Mouse (Mus musculus) midbrain, embryonic 10.5 days (tissue): ENCODE results near the gene Hipk3. TPM values are rescaled to one million over a fixed set of nuclear protein-coding genes. Genes with fewer than 3 reads are reported as not detected.

ENCODE experiments used
- DNase-seq: peaks from one replicate; pipeline ENCODE4 v3.0.0-alpha.2; 2017; ENCODE audit warnings: low spot score
- H3K27ac ChIP-seq: fragments of 300-500 bp; sonication (generic); replicated peaks from 2 replicates; pipeline ENCODE4 v1.5.1; 2016; ENCODE audit warnings: mild to moderate bottlenecking
- H3K27me3 ChIP-seq: fragments of 300-500 bp; sonication (generic); 2 replicates; pipeline ENCODE4 v1.6.1; 2016; ENCODE audit warnings: low read depth, mild to moderate bottlenecking; ENCODE audit not compliant: poor library complexity, severe bottlenecking
- H3K36me3 ChIP-seq: fragments of 300-500 bp; sonication (generic); 2 replicates; pipeline ENCODE4 v1.6.1; 2016; ENCODE audit warnings: mild to moderate bottlenecking, moderate library complexity
- H3K4me1 ChIP-seq: fragments of 300-500 bp; sonication (generic); 2 replicates; pipeline ENCODE4 v1.6.1; 2016
- H3K4me3 ChIP-seq: fragments of 300-500 bp; sonication (generic); 2 replicates; pipeline ENCODE4 v1.5.1; 2016; ENCODE audit warnings: mild to moderate bottlenecking, moderate library complexity
- H3K9me3 ChIP-seq: fragments of 300-500 bp; sonication (generic); replicated peaks from 2 replicates; pipeline ENCODE4 v1.6.1; 2016; ENCODE audit warnings: mild to moderate bottlenecking
- WGBS: fragments of 180-500 bp; shearing (Covaris S2); methylation state at CpG from one replicate; pipeline ENCODE4 v1.1.7; 2016; 5-methylcytosine and 5-hydroxymethylcytosine counted together
- polyA plus RNA-seq: library from polyadenylated mRNA; unstranded; fragments of >200 nt; fragmentation: Nextera tagmentation; extraction: Ambion mirVana; gene quantifications from 2 replicates; pipeline ENCODE4 v1.2.1, GENCODE M21; 2016

Hipk3 gene
- polyA plus RNA-seq, 1 experiment from 2014 or later = 6.2 TPM

- no peaks in the 10 kb centered on the region for H3K4me1 ChIP-seq
- no peaks in the 10 kb centered on the region for H3K27me3 ChIP-seq
- H3K27ac ChIP-seq = no peak overlapping the region
- no peaks in the 10 kb centered on the region for H3K9me3 ChIP-seq
- WGBS = 90% methylated on average over 9 of the region's 9 CpGs
- H3K36me3 ChIP-seq = peaks cover 12% of the 10 kb centered on the region
- DNase-seq = no peak
- H3K4me3 ChIP-seq = no peak overlapping the region
Observed at GRCm38 (mm10) chr2:104466908-104467616, 27.2 kb downstream of the Hipk3 start.

DNA sequence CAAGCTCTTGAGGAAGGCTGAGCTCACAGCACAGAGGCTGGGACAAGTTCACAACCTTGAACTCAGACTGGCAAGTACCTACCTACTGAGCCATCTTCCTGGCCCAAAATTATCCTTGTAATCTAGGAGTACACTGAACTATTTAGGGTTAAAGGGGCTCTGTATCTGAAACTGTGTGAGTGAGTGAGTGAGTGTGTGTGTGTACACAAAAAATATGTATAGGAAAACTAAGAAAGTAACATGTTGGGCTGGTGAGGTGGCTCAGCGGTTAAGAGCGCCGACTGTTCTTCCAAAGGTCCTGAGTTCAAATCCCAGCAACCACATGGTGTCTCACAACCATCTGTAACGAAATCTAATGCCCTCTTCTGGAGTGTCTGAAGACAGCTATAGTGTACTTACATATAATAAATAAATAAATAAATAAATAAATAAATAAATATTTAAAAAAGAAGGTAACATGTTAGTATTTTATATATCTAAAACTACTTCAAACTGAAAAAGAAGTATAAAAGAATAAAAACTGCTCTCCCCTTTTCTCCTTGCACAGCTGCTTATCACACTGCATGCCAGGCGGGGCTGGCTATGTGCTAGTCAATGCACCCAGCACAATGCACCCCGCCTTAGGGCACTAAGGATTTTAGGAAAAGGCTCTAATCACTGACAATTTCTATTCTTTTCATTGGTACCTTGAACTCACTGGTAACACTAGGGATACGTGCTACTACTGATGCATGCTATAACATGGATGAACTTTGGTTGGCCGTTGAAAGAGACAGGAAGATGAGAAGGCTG, 28.4 kb downstream of the Hipk3 start:
- WGBS = 96% methylated on average over 8 of the region's 8 CpGs
- no peaks in the 10 kb centered on the region for H3K27me3 ChIP-seq
- no peak overlapping the region for H3K27ac ChIP-seq
- no peaks in the 10 kb centered on the region for H3K9me3 ChIP-seq
- H3K36me3 ChIP-seq = 0 out of 2 replicates have a peak, but pooled peaks cover 4% of the 10 kb centered on the region
- no peaks in the 10 kb centered on the region for H3K4me1 ChIP-seq
- DNase-seq = no peak
- H3K4me3 ChIP-seq = no peak overlapping the region

DNA sequence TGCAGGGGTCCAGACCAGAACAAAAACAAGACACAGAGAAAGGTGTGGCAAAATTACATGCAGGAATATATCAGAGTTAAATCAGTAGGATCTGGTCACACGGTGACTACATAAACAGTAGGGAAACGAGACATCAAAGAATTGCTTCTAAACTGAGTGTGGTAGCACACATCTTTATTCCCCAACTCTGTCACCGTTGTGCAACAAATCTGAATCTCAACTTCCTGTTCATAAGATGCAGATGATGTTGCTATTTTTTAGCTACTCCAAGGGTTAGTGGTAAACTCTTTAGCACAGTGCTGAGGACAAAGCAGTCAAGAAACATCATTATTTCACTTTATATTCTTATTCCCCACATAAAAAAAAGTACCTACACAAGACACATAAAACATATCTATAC, 34.2 kb downstream of the Hipk3 start:
- H3K9me3 ChIP-seq = no peaks in the 10 kb centered on the region
- no peak overlapping the region for H3K27ac ChIP-seq
- no peak for DNase-seq
- H3K4me3 ChIP-seq = no peak overlapping the region
- H3K36me3 ChIP-seq = no peaks in the 10 kb centered on the region
- H3K4me1 ChIP-seq = peaks cover 10% of the 10 kb centered on the region
- 86% methylated on average over 3 of the region's 3 CpGs for whole genome bisulfite sequencing
- H3K27me3 ChIP-seq = no peaks in the 10 kb centered on the region

DNA sequence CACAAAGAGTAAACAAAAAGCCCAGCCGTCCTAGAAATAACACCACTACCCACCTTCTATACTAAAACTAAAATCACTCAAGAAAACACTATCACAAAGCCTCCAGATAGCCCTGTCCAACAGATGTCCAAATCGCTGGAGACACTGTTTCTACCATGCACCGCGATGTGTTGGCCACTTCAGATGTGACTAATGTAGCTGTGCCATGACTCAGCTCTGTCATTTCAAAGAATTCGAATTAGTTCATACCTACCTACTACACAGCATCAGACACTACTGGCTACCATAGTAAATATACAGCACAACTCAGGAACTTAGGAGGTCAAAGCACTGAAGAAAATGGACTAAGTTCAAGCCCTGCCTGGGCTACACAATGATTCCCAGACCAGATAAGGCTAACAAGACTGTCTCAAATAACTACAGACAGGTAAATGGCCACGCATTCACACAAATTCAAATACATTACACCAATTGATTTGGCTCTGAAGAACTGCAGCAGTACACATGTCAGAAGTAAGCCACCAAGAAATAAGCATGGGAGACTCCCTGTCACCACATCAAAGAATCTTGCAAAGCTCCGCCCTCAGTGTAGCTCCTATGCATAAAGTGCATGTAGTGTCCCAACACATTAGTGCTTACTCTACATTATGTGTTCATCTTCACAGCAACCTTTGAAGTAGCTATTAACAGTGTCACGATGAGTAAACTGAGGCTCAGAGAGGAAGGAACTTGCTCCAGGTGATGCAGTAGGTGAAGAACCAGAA, 35.5 kb downstream of the Hipk3 start:
- H3K27me3 ChIP-seq = no peaks in the 10 kb centered on the region
- 90% methylated on average over 8 of the region's 8 CpGs for WGBS
- H3K4me3 ChIP-seq = no peak overlapping the region
- no peaks in the 10 kb centered on the region for H3K36me3 ChIP-seq
- peaks cover 10% of the 10 kb centered on the region for H3K4me1 ChIP-seq
- H3K27ac ChIP-seq = no peak overlapping the region
- H3K9me3 ChIP-seq = no peaks in the 10 kb centered on the region
- no peak for DNase-seq

DNA sequence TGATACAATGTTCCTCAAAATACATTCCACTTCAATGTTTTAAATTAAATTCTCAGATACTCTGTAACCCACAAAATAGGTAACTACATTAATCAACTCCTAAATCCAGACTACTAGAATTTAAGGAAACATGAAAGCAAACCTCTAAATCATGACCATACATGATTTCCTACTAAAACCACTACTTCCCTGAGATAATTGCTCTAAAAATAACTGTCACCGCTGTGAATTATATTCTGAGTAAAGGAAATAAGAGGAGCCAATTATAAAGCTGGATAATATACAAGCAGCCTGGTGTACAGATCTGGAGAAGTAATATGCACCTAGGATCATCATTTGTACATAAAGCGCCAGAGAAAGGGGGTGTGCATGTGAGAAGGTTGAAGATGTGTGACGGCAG, 37.1 kb downstream of the Hipk3 start:
- Histone ChIP-seq H3K4me1 (peaks cover 10% of the 10 kb centered on the region), H3K9me3 (no peaks in the 10 kb centered on the region), H3K4me3 (no peak overlapping the region), H3K36me3 (no peaks in the 10 kb centered on the region), H3K27me3 (no peaks in the 10 kb centered on the region), H3K27ac (no peak overlapping the region)
- WGBS = 90% methylated on average over 3 of the region's 3 CpGs
- no peak for DNase-seq

- H3K27me3 ChIP-seq = no peaks in the 10 kb centered on the region
- H3K27ac ChIP-seq = no peak overlapping the region
- no peaks in the 10 kb centered on the region for H3K36me3 ChIP-seq
- H3K4me3 ChIP-seq = no peak overlapping the region
- peaks cover 6% of the 10 kb centered on the region for H3K4me1 ChIP-seq
- H3K9me3 ChIP-seq = no peaks in the 10 kb centered on the region
- 82% methylated on average over 3 of the region's 3 CpGs for WGBS
- DNase-seq = no peak
Observed at GRCm38 (mm10) chr2:104450685-104451084, 43.6 kb downstream of the Hipk3 start.

DNA sequence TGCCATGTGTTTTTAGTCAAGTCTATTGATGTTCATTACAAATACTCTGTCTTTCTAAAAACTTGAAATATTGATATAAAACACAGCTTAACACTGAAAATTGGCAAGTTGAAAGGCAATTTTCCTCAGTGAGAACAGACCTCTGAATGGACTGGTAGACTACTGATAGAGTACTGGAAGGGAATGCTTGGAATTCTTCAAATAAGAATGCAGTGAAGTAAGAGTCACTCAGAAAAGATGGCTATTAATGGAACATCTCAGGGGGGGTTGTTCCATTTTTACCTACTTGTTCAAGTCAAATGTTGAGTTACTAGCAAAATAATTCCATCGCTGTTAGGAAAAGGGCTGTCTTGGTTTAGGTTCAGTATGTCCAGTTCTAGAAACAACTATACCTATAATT, 45.1 kb downstream of the Hipk3 start:
- H3K4me3 ChIP-seq = no peak overlapping the region
- H3K9me3 ChIP-seq = no peaks in the 10 kb centered on the region
- H3K27ac ChIP-seq = no peak overlapping the region
- H3K27me3 ChIP-seq = no peaks in the 10 kb centered on the region
- H3K36me3 ChIP-seq = no peaks in the 10 kb centered on the region
- no peaks in the 10 kb centered on the region for H3K4me1 ChIP-seq
- 93% methylated on average over 1 of the region's 1 CpGs for WGBS
- DNase-seq = no peak

DNA sequence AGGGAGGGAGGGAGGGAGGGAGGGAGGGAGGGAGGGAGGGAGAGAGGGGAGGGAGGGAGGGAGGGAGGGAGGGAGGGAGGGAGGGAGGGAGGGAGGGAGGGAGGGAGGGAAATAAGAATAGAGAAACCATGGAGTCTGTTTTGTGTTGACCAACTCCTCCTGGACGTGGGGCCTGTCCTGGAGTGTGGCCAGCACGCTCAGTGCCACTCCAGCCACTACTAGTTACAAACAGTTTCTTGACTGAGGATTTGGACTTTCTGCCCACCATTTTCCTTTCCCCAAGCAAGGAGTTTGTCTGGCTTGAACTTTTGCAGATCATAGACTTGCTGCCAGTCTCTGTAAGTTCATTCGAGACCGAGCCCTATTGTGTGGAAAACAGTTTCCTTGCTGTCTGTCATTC, 46.0 kb downstream of the Hipk3 start:
- H3K4me1 ChIP-seq = no peaks in the 10 kb centered on the region
- no peaks in the 10 kb centered on the region for H3K36me3 ChIP-seq
- WGBS = 86% methylated on average over 4 of the region's 4 CpGs
- no peak overlapping the region for H3K4me3 ChIP-seq
- DNase-seq = no peak
- H3K27me3 ChIP-seq = no peaks in the 10 kb centered on the region
- H3K27ac ChIP-seq = no peak overlapping the region
- no peaks in the 10 kb centered on the region for H3K9me3 ChIP-seq

- WGBS = 69% methylated on average over 1 of the region's 1 CpGs
- Histone ChIP-seq H3K4me3 (no peak overlapping the region), H3K27me3 (no peaks in the 10 kb centered on the region), H3K27ac (no peak overlapping the region), H3K36me3 (peaks cover 10% of the 10 kb centered on the region; the same call in 1 of the 2 replicates), H3K4me1 (no peaks in the 10 kb centered on the region), H3K9me3 (no peaks in the 10 kb centered on the region)
- no peak for DNase-seq
Observed at GRCm38 (mm10) chr2:104446016-104446415, 48.2 kb downstream of the Hipk3 start.

GRCm38 (mm10) chr2:104444776-104445175, 49.5 kb downstream of the Hipk3 start:
- 44% methylated on average over 2 of the region's 2 CpGs for WGBS
- Histone ChIP-seq H3K36me3 (peaks cover 22% of the 10 kb centered on the region), H3K9me3 (no peaks in the 10 kb centered on the region), H3K4me1 (no peaks in the 10 kb centered on the region), H3K4me3 (no peak overlapping the region), H3K27ac (no peak overlapping the region), H3K27me3 (no peaks in the 10 kb centered on the region)
- DNase-seq = peak; percentile 45

DNA sequence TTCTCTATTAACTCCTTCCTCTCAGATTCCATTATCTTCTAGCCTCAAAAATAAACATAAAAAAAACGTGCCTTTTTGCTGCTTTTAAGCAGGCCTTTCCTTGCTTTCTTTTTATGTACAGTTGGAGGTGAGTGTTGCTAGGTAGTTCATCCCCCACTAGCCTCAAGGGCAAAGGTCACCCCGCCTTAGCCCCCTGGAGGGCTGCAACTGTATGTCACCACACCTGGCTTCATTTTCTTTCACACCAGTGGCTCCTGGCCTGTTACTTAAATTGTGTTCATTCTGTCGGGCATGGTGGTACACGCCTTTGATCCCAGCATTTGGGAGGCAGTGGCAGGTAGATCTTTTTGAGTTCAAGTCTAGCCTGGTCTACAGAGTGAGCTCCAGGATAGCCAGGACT, 51.9 kb downstream of the Hipk3 start:
- no peak for DNase-seq
- Histone ChIP-seq H3K4me3 (no peak overlapping the region), H3K27ac (no peak overlapping the region), H3K9me3 (no peaks in the 10 kb centered on the region), H3K4me1 (no peaks in the 10 kb centered on the region), H3K27me3 (no peaks in the 10 kb centered on the region), H3K36me3 (peaks cover 40% of the 10 kb centered on the region)
- 77% methylated on average over 4 of the region's 4 CpGs for WGBS

- Histone ChIP-seq H3K27me3 (no peaks in the 10 kb centered on the region), H3K36me3 (peaks cover 85% of the 10 kb centered on the region), H3K4me3 (no peak overlapping the region), H3K4me1 (no peaks in the 10 kb centered on the region), H3K9me3 (no peaks in the 10 kb centered on the region), H3K27ac (no peak overlapping the region)
- DNase-seq = no peak
- whole genome bisulfite sequencing = 96% methylated on average over 3 of the region's 3 CpGs
Observed at GRCm38 (mm10) chr2:104436226-104436625, 58.0 kb downstream of the Hipk3 start.

GRCm38 (mm10) chr2:104431067-104431466, 63.2 kb downstream of the Hipk3 start:
- WGBS = 94% methylated on average over 6 of the region's 6 CpGs

More at GRCm38 (mm10) chr2:104431067-104431466, 63.2 kb downstream of the Hipk3 start:
- no peak overlapping the region for H3K4me3 ChIP-seq
- H3K9me3 ChIP-seq = no peaks in the 10 kb centered on the region
- DNase-seq = no peak
- no peaks in the 10 kb centered on the region for H3K27me3 ChIP-seq
- H3K27ac ChIP-seq = no peak overlapping the region
- no peaks in the 10 kb centered on the region for H3K4me1 ChIP-seq
- peaks cover 65% of the 10 kb centered on the region for H3K36me3 ChIP-seq
